Mouse (Mus musculus) thymus, postnatal 0 days (tissue): ENCODE results near the gene Aqr. TPM values are rescaled to one million over a fixed set of nuclear protein-coding genes. Genes with fewer than 3 reads are reported as not detected.

Experiments used
- DNase-seq: peaks from one replicate; pipeline ENCODE4 v3.0.0-alpha.2; 2015; ENCODE audit warnings: low spot score
- microRNA-seq: library from miRNA; unstranded; fragments of <30 nt; microRNA quantifications from one replicate; pipeline ENCODE4, GENCODE M21; 2016; ENCODE audit warnings: borderline number of aligned reads
- polyA plus RNA-seq: library from polyadenylated mRNA; unstranded; fragments of >200 nt; fragmentation: Nextera tagmentation; extraction: Ambion mirVana; gene quantifications from 2 replicates; pipeline ENCODE4 v1.2.1, GENCODE M21; 2015

The Aqr gene
- polyA plus RNA-seq, 1 experiment from 2014 or later = 56.7 TPM

DNA sequence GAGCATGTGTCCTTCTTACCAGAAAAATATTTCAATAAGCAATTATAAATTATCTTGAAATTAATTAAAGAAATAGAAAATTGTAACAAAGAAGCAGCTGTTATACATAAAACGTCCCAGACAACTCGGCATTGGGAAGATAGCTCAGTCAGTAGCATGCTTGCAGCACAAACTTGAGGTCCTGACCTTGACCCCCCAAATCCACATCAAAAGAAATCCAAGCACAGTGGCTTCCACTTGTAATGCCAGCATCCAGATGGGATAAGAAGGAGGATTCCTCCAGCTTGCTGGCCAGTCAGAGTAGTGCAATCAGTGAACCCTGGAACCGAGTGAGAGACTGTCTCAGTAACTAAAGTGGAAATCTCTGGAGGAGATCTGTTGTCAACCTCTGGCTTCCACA is 120.6 kb downstream of the Aqr start:
- DNase-seq = no peak

DNA sequence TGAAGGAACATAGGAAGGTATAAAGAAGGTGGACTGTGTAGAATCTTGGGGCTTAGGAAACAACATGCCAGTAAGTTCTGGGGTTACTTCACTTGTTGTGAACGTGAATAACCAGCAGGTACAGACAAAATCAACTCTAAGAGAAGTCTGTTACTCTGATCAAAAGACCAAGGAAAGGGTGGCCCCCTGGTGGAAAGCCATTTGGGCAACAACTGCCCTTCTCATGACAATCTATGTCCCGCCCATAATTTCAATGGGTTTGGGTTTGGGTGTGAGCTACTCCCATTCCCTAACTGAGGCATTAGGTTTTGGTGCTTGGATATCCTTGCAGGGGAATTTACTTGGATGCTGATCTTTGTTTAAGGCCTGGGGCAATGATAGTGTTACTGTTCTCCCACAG is 122.8 kb downstream of the Aqr start:
- no peak for DNase-seq

DNA sequence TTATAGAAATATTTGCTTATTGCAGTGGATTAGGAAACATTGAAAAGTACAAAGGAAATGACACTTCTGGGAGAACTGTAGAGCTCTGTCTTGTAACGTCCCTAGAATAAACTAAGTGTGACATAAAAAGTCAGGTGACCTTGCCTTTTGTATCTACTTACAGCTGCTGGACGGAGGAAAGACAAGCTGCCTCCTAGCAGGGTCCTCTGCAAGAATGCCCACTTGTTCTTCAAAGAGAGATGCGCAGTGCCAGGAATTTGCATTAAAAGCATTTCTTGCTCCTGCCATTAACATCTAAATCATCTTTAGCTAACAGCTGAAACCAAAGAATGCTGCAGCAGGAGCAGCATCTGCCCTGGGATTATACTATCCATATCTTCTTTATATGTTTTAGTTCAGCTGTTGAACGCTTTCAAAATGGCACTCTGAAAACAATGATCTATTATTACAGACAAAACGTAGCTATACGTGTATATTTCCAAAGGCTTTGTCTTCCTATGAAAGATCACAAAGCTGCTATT is 126.7 kb downstream of the Aqr start:
- DNase-seq = no peak

DNA sequence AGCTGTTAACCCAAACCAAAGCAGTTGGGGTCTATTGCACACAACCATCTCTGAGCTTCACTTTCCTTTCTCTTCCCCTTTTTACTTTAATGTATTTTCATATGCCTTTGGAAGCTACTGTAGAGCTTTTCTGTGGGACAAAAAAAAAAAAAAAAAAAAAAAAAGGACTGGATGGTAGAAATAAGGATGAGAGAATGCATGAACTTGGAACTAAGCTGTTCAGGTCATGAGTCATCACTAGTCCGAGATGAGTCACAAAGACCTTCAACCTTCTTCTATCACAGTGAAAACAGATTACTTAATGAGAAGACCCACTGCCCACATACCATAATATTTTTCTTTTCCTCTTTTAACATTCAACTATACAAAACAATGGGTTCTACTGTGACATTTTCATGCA is 127.2 kb downstream of the Aqr start:
- no peak for DNase-seq

DNA sequence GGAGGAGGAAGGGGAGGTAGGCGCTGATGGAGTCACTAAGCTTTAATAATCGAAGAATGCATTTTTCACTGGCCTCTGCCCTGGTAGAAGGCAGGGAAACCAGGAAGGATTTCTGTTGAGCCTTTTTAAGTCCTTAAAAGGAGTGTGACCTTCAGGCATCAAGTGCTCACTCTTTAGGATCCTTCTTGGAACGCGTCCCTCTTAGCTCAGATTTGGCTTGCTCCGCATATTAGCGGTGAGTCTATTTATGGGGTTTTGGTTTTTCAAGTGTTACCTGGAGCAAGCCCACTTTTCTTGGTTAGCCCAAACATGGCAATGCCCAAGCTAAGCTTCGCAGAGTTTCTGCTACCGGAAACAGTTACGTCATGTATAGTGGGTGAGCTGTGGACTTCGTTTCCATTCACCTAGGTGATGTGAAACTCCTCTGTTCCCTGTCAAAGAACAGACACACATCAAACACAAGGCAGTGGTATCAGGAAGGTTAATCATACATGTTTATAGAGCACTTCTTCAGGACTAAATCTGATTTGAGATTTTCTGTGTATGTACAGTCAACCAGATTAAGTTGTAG is 128.5 kb downstream of the Aqr start:
- no peak for DNase-seq

DNA sequence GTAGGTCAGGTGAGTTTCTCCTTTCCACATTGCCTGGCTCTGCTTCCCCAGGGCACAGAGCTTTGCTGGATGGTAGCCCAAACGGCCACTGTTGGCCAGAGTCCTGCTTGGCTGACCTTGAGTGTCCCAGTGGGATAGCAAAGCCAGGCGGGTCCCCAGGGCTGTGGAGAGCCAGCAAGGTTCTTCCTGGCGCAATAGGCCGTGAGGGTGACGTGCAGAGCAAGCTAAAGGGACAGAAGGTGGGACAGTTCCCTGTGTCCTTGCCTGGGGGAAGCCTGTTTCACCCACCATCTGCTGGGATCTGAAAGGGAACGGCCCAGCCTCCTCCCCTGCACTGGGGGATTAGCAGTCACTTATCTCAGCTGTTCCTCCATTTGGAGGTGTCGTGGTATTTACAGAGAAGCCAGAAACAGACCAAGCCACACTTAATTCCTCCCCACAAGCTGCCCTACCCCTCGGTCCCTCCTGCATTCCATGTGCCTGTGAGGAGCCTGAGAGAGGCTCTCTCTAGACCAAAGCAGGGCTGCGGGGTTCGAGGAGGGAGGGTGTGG is 129.4 kb downstream of the Aqr start:
- no peak for DNase-seq

DNA sequence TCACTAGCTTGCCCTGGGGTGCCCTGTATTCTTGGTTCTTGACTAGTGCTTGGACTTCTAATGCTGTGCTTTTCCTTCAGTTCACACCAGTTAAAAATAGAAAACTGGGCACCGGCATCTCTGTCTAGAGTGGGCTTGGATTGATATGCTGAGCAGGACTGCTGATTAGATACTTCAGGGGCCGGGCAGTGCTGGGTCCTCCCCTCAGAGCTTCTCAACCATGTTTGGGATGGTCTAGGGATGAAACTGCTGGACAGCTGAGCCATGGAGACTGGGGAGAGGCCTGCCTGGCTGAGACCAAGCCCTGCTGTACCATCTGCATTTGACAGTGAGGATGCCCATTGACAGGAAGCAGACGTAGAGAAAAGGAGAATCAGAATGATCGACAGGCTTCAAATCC is 132.7 kb downstream of the Aqr start:
- DNase-seq = no peak

DNA sequence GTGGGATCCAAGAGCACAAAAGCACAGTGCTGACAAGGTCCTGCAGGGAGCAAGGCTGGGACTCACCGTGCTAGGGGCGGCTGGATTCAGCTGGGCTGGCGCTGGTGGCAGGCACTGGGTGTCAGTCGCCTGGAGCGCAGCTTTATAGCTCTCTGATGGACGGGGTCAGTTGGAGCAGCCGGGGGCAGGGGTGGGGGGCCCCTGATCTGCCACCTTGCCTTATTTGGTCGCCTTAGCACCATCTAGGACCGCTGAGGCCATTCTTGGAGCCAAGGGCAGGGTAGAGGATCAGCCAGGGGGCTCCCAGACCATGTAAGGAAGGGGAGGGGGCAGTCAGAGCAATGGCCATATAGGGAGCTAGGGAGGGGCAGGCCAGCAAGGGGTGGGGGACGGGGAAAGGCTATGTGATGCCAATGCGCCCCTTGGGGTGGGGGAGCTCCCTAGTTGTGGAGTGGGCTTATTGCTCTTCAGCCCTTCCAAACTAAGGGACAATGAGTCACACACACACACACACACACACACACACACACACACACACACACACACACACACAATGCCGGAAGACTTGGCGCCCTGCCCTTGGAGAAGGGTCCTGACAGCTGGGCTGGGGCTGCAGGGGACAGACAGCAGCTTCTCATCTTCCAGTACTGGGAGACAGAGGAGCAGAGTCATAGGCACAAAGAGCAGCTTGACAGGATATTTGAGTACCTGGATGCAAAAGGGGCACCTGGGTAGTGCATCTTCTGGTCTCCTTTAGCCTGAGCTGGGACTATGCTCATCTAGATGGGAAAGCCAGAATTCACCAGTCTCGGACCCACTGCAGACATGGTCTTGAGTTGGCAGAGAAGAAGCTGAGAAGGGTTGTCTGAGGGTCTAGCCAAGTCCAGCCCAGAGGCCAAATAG is 133.9 kb downstream of the Aqr start, which contains the start of gene Actc1:
Gene Actc1 (minus strand): TSS at position 853 of the 903 bp plus-strand sequence.
- no peak for DNase-seq

DNA sequence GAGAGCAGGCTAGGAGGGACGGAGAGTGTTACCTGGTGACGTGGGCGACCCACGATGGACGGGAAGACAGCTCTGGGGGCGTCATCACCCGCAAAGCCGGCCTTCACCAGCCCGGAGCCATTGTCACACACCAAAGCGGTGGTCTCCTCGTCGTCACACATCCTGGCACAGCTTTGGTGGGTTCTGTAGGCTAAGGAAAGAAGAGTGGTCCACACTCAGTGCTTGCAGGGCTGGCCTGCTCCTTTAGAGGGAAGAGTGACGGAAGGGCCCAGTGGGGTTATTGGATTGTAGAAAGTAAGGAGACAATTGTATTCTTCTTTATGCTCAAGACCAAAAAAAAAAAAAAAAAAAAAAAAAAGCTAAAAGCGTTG is 135.0 kb downstream of the Aqr start:
- no peak for DNase-seq

Small RNA genes within 50 kb of the gene (microRNA-seq; reads per million reads assigned to microRNA genes)
- gene Mir7002 = not detected

Other genes with a start within 250 kb of the Aqr start
- not detected in 2 replicates for gene Gjd2, start 173.4 kb downstream of the Aqr start, polyA plus RNA-seq
- 5.5 and 6.2 TPM in 2 replicates for gene Actc1, start 133.5 kb downstream of the Aqr start, polyA plus RNA-seq
- 7.5 TPM in 2 replicates for gene Zfp770, start 14.4 kb upstream of the Aqr start, polyA plus RNA-seq